Mouse (Mus musculus) testis, adult 2 months (tissue): ENCODE measurements around the gene Clrn3.

Experiments used
- CTCF ChIP-seq: fragments of 200-500 bp; IDR thresholded peaks from 2 replicates; pipeline ENCODE4 v1.5.1; 2012; ENCODE audit warnings: low read depth, mild to moderate bottlenecking, inconsistent platforms, low read length, moderate library complexity; ENCODE audit not compliant: control insufficient read depth, insufficient read depth, insufficient replicate concordance
- POLR2A ChIP-seq: fragments of 200-500 bp; IDR thresholded peaks from 2 replicates; pipeline ENCODE4 v1.6.1; 2012; ENCODE audit warnings: low read depth, mild to moderate bottlenecking, inconsistent platforms, low read length, moderate library complexity; ENCODE audit not compliant: control insufficient read depth

GRCm38 (mm10) chr7:135490500-135490886 lies 38.0 kb downstream of the Clrn3 start:
- TF ChIP-seq POLR2A: no peak
- TF ChIP-seq CTCF: no peak
